Mouse (Mus musculus) hindbrain, embryonic 11.5 days (tissue): ENCODE measurements around the gene Cdhr4. TPM values are rescaled to one million over a fixed set of nuclear protein-coding genes. Genes with fewer than 3 reads are reported as not detected.

Experiments used
- ATAC-seq: fragments of 200-750 bp; cut with Nextera tagmentation; 2 replicates; pipeline ENCODE4 v1.8.0; 2017; ENCODE audit warnings: mild to moderate bottlenecking, moderate TSS enrichment, moderate library complexity; ENCODE audit not compliant: low FRiP score
- DNase-seq: peaks from one replicate; pipeline ENCODE4 v3.0.0-alpha.2; 2015; ENCODE audit warnings: low spot score
- H3K27ac ChIP-seq: fragments of 300-500 bp; sonication (generic); 2 replicates; pipeline ENCODE4 v1.5.1; 2014; ENCODE audit warnings: mild to moderate bottlenecking, low read depth, low read length
- H3K27me3 ChIP-seq: fragments of 300-500 bp; sonication (generic); 2 replicates; pipeline ENCODE4 v1.6.1; 2014; ENCODE audit warnings: mild to moderate bottlenecking, low read length, moderate library complexity, mixed read lengths; ENCODE audit not compliant: control insufficient read depth, insufficient read depth
- H3K36me3 ChIP-seq: fragments of 300-500 bp; sonication (generic); 2 replicates; pipeline ENCODE4 v1.6.1; 2014; ENCODE audit warnings: mild to moderate bottlenecking, low read length, moderate library complexity, mixed read lengths; ENCODE audit not compliant: control insufficient read depth, insufficient read depth
- H3K4me1 ChIP-seq: fragments of 300-500 bp; sonication (generic); replicated peaks from 2 replicates; pipeline ENCODE4 v1.6.1; 2014; ENCODE audit warnings: low read length, mixed read lengths; ENCODE audit not compliant: control insufficient read depth, insufficient read depth
- H3K4me2 ChIP-seq: fragments of 300-500 bp; sonication (generic); replicated peaks from 2 replicates; pipeline ENCODE4 v1.6.1; 2014; ENCODE audit warnings: mild to moderate bottlenecking, low read depth, low read length
- H3K4me3 ChIP-seq: fragments of 300-500 bp; sonication (generic); 2 replicates; pipeline ENCODE4 v1.5.1; 2014; ENCODE audit warnings: low read depth, low read length
- H3K9ac ChIP-seq: fragments of 300-500 bp; sonication (generic); 2 replicates; pipeline ENCODE4 v1.6.1; 2014; ENCODE audit warnings: low read depth, low read length
- H3K9me3 ChIP-seq: fragments of 300-500 bp; sonication (generic); 2 replicates; pipeline ENCODE4 v1.6.1; 2016; ENCODE audit warnings: low read length; ENCODE audit not compliant: control insufficient read depth
- WGBS: fragments of 180-500 bp; shearing (Covaris S2); extraction: QIAGEN DNeasy Blood & Tissue Kit; methylation state at CpG from one replicate; pipeline ENCODE4 v1.1.7; 2014; 5-methylcytosine and 5-hydroxymethylcytosine counted together
- polyA plus RNA-seq: library from polyadenylated mRNA; unstranded; fragments of >200 nt; fragmentation: Nextera tagmentation; extraction: Ambion mirVana; gene quantifications from 2 replicates; pipeline ENCODE4 v1.2.1, GENCODE M21; 2014

The Cdhr4 gene
- polyA plus RNA-seq, 1 experiment from 2014 or later: 3.3 TPM

DNA sequence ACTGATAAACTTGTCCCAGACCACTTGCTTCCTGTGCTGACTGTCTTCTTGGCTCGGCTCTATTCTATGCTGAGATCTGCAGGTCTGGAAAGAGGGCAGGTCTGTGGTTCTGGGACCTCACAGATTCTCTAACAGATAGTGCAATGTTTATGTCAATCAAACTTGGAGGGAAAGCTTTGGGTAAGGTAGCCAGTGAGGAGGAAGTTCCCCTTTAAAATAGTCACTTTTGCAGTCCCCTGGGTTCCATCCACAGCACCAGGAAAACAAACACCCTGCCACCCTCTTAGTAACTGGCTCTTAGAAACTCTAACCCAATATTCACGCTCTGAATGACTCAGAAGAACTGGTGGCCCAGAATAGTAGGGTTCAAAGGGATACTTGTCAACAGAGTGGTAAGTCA is 2.2 kb downstream of the Cdhr4 start:
- Histone ChIP-seq H3K4me3 (no peak overlapping the region), H3K9me3 (no peaks in the 10 kb centered on the region), H3K27ac (no peak overlapping the region), H3K36me3 (no peaks in the 10 kb centered on the region), H3K4me2 (no peak overlapping the region), H3K9ac (no peak overlapping the region), H3K4me1 (no peaks in the 10 kb centered on the region), H3K27me3 (no peaks in the 10 kb centered on the region)
- DNase-seq (no peak), ATAC-seq (no peak)
- 74% methylated on average over 2 of the region's 2 CpGs for WGBS

DNA sequence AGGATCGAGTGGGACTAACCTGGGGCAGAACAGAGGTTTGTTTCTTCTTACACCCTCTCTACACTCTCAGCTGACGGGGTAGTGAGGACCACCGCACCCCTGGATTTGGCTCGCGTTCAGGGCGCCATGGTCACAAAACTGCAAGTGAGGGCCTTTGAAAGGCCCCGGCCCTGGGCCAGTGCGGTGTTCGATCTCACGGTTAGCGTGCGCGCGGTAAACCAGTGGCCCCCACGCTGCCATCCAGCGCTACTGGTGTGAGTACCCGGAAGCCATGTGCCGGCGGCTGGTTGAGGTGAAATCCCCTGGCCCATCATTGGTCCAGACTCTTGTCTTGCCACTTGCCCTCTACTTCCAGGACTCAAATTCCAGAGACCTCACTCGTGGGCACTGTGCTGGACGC is 3.2 kb downstream of the Cdhr4 start:
- no peak for ATAC-seq
- no peak overlapping the region for H3K4me3 ChIP-seq
- H3K36me3 ChIP-seq: no peaks in the 10 kb centered on the region
- no peaks in the 10 kb centered on the region for H3K9me3 ChIP-seq
- H3K27me3 ChIP-seq: no peaks in the 10 kb centered on the region
- no peaks in the 10 kb centered on the region for H3K4me1 ChIP-seq
- no peak for DNase-seq
- no peak overlapping the region for H3K9ac ChIP-seq
- H3K4me2 ChIP-seq: no peak overlapping the region
- WGBS: 95% methylated on average over 21 of the region's 21 CpGs
- H3K27ac ChIP-seq: no peak overlapping the region

DNA sequence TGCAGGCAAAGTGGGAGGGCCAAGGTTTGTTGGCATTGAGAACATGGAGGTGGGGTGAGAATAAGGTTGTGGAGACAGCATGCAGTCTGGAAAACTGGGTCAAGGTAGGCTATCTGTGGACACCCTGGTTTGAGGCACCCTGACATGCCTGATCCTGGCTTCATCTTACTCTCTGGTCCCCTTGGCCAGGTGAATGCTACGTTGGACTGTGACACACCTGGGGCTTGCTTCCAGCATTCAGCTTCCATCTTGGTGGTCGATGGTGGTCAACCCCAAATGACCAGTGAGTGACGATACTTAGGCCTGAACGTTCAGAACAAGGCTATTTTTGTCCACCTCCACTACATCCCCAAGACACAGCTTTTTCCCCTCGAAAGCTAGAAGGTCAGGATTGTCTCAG is 3.8 kb downstream of the Cdhr4 start, which contains the start of gene Gm20662:
TSS of gene Gm20662 (plus strand) at position 301 of the 400 bp plus-strand sequence.
- ATAC-seq: no peak
- Histone ChIP-seq H3K36me3 (no peaks in the 10 kb centered on the region), H3K9me3 (no peaks in the 10 kb centered on the region), H3K27me3 (no peaks in the 10 kb centered on the region), H3K4me1 (no peaks in the 10 kb centered on the region), H3K4me2 (no peak within 1 kb of the TSS), H3K27ac (no peak within 1 kb of the TSS), H3K4me3 (no peak within 1 kb of the TSS), H3K9ac (no peak within 1 kb of the TSS)
- WGBS: 93% methylated on average over 5 of the region's 5 CpGs
- DNase-seq: no peak

DNA sequence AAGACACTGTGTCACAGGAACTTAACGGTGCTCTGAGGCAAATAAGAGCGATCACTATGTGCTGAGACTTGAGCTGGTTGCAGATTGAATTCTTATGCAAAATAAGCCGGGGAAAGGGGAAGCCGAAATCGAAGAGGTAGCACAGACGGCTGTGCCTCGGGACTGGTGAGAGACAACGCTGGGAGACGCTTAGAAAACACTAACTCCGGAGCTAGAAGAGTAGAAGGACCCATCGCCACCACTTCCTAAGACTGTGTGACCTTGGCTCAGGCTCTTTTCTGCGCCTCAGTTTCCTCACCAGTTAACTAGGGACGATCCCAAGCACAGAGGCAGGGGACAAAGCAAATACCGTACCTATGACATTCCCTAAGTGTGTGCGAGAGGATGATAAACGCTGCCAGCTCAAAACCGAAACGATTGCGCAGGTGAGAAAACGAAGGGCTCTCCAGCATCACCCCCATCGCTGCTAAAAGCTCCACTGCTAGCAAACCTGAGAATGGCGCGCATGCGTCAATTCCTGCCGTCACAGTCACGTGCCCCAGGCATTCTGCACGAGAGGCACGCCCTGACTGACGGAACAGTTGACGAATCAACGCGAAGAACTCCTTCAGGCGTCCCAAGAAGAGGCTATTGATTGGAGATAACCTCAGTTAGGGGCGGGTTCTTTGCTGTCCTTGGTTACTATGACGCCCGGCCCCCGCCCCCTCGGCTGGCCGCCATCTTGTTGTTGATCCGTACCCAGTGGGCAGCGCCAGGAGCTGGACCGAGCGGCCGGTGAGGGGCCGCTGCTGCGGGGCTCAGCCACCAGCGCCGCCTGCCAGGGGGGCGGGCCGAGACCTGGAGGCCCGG is 9.8 kb downstream of the Cdhr4 start, which contains the start of gene Ip6k1:
TSS of gene Ip6k1 (plus strand) at position 580 of the 849 bp plus-strand sequence.
- no peaks in the 10 kb centered on the region for H3K27me3 ChIP-seq

DNA sequence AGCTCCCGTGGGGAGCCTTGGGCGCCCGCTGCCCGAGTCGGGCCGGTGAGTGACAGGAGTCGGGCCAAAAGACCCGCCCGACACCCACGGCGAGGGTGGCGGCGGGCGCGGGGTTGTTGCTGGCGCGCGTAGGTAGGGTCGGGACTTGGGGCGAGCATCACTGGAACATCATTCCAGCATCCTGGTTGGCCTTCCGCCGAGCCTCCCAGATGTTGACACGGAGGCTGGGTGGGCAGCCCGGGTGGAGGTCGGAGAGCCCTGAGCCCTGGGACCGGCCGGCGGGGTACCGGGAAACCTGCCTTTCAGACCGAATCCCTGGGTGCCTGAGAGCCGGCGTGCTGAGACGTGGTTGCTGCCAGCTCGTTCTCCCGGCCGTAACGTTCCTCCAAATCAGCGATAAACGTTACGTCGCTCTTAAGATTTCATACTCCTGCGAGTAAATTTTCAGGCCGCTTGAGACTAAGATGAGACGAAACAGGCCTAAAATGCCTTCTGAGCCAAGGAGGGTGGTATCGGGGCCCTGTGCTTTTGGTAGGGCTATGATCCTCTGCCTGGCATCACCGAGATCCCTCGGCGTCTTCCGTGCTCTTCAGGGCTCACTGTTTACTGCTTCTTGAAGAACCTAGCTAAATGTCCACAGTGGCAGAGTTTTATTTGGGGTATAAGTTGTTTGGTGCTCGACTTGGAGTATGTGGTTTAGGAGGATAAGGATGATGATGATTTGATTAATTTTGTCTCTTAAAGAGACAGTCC is 10.7 kb downstream of the Cdhr4 start:
- DNase-seq (no peak), ATAC-seq (peak; percentile 75)
- H3K36me3 ChIP-seq: no peaks in the 10 kb centered on the region
- 1% methylated on average over 49 of the region's 50 CpGs for WGBS
- peak overlapping the region; percentile 88 for H3K4me3 ChIP-seq
- H3K9me3 ChIP-seq: no peaks in the 10 kb centered on the region
- H3K9ac ChIP-seq: peak overlapping the region; percentile 97
- H3K27ac ChIP-seq: peak overlapping the region; percentile 87
- H3K27me3 ChIP-seq: no peaks in the 10 kb centered on the region
- H3K4me1 ChIP-seq: peaks cover 5% of the 10 kb centered on the region
- H3K4me2 ChIP-seq: peak overlapping the region; percentile 81

More for the DNA sequence above, 9.8 kb downstream of the Cdhr4 start, which contains the start of gene Ip6k1:
- no peaks in the 10 kb centered on the region for H3K9me3 ChIP-seq
- H3K4me3 ChIP-seq: peak within 1 kb of the TSS; percentile 88
- peak within 1 kb of the TSS; percentile 97 for H3K9ac ChIP-seq
- H3K4me1 ChIP-seq: peaks cover 5% of the 10 kb centered on the region
- no peaks in the 10 kb centered on the region for H3K36me3 ChIP-seq
- WGBS: under 1% methylated on average over 51 of the region's 51 CpGs
- H3K4me2 ChIP-seq: peak within 1 kb of the TSS; percentile 86
- DNase-seq (peak; percentile 100), ATAC-seq (peak; percentile 99)
- H3K27ac ChIP-seq: peak within 1 kb of the TSS; percentile 87

DNA sequence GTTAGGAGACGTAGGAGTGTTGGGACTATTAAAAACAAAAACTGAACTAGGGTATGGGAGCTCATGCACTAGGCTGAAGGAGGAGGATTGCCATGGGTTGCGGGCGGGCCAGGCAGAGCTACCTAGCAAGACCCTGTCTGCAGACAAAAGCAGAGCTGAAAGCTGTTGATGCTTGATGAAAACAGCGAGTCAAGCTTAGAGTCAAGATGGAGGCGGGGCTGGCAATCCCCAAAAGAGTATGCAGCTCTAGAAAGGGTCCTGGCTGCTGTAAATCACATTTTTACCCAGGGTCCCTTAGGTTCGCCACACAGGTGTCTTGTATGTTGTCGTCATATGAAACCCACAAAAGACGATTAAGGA is 11.2 kb downstream of the Cdhr4 start:
- Histone ChIP-seq H3K4me3 (peak overlapping the region; percentile 88), H3K4me1 (peaks cover 5% of the 10 kb centered on the region), H3K4me2 (peak overlapping the region; percentile 81), H3K9me3 (no peaks in the 10 kb centered on the region), H3K27ac (no peak overlapping the region), H3K9ac (peak overlapping the region; percentile 97), H3K36me3 (no peaks in the 10 kb centered on the region), H3K27me3 (no peaks in the 10 kb centered on the region)
- ATAC-seq (no peak), DNase-seq (peak; percentile 44)
- WGBS: 20% methylated on average over 8 of the region's 8 CpGs

DNA sequence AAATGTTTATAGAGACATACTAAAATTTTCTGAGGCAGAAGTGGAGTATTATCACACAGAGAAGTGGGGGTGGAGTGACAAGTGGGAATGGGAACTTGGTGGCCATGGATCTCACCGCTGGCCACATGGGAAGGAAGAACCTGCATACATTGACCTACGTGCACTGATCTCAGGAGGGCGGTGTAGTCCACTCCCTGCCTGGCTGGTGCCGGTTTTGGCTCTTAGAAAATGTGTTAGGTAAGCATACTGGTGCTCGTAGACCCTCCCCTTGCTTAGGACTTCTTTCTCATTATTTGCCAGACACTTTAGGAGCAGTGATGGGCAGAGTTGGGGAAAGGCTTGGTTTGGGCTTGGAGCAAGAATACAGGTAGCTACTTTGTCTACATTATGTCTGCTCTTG is 15.7 kb downstream of the Cdhr4 start:
- no peaks in the 10 kb centered on the region for H3K9me3 ChIP-seq
- no peaks in the 10 kb centered on the region for H3K36me3 ChIP-seq
- peaks cover 5% of the 10 kb centered on the region for H3K4me1 ChIP-seq
- no peak for DNase-seq
- WGBS: 91% methylated on average over 5 of the region's 5 CpGs
- H3K9ac ChIP-seq: no peak overlapping the region
- no peaks in the 10 kb centered on the region for H3K27me3 ChIP-seq
- no peak overlapping the region for H3K27ac ChIP-seq
- H3K4me3 ChIP-seq: no peak overlapping the region
- ATAC-seq: no peak
- no peak overlapping the region for H3K4me2 ChIP-seq

DNA sequence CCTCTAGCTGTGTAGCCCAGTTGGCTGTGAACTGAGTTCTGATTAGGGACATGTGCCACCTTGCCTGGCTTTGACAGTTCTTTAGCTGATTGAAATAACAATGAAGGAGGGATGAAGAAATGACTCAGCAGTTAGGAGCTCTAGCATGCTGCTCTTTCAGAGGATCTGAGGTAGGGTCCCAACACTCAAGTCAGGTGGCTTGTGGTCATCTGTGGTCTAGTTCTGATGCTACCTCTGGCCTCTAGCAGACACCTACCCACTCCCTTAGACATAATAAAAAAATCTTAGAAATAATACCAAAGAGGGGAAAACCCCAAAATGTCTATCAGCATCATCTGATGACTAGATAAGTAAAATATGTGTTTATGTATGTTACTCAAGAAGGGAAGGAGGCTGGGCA is 18.1 kb downstream of the Cdhr4 start:
- H3K4me3 ChIP-seq: no peak overlapping the region
- ATAC-seq: no peak
- no peak for DNase-seq
- H3K4me1 ChIP-seq: no peaks in the 10 kb centered on the region
- no peak overlapping the region for H3K4me2 ChIP-seq
- no peaks in the 10 kb centered on the region for H3K27me3 ChIP-seq
- no peak overlapping the region for H3K27ac ChIP-seq
- no peaks in the 10 kb centered on the region for H3K36me3 ChIP-seq
- H3K9me3 ChIP-seq: no peaks in the 10 kb centered on the region
- no peak overlapping the region for H3K9ac ChIP-seq
